Mouse (Mus musculus) kidney, embryonic 14.5 days (tissue): ENCODE measurements around the gene Tmigd1. TPM values are rescaled to one million over a fixed set of nuclear protein-coding genes. Genes with fewer than 3 reads are reported as not detected.

ENCODE experiments used
- ATAC-seq: fragments of 200-750 bp; cut with Nextera tagmentation; 2 replicates; pipeline ENCODE4 v1.8.0; 2017; ENCODE audit warnings: moderate number of reproducible peaks, mild to moderate bottlenecking, moderate TSS enrichment, moderate library complexity; ENCODE audit not compliant: low FRiP score, low TSS enrichment
- H3K27ac ChIP-seq: fragments of 300-500 bp; sonication (generic); 2 replicates; pipeline ENCODE4 v1.5.1; 2014; ENCODE audit warnings: low read depth, mild to moderate bottlenecking, low read length, moderate library complexity, mixed read lengths
- H3K27me3 ChIP-seq: fragments of 300-500 bp; sonication (generic); 2 replicates; pipeline ENCODE4 v1.6.1; 2014; ENCODE audit warnings: mild to moderate bottlenecking, low read length; ENCODE audit not compliant: control insufficient read depth, insufficient read depth
- H3K36me3 ChIP-seq: fragments of 300-500 bp; sonication (generic); 2 replicates; pipeline ENCODE4 v1.6.1; 2014; ENCODE audit warnings: low read length, mixed read lengths; ENCODE audit not compliant: control insufficient read depth, insufficient read depth
- H3K4me1 ChIP-seq: fragments of 300-500 bp; sonication (generic); 2 replicates; pipeline ENCODE4 v1.6.1; 2014; ENCODE audit warnings: low read length, mixed read lengths; ENCODE audit not compliant: control insufficient read depth, insufficient read depth
- H3K4me2 ChIP-seq: fragments of 300-500 bp; sonication (generic); replicated peaks from 2 replicates; pipeline ENCODE4 v1.6.1; 2014; ENCODE audit warnings: low read depth, mild to moderate bottlenecking, low read length
- H3K4me3 ChIP-seq: fragments of 300-500 bp; sonication (generic); 2 replicates; pipeline ENCODE4 v1.5.1; 2014; ENCODE audit warnings: mild to moderate bottlenecking, low read length
- H3K9ac ChIP-seq: fragments of 300-500 bp; sonication (generic); 2 replicates; pipeline ENCODE4 v1.6.1; 2014; ENCODE audit warnings: low read depth, mild to moderate bottlenecking, low read length, moderate library complexity
- H3K9me3 ChIP-seq: fragments of 300-500 bp; sonication (generic); 2 replicates; pipeline ENCODE4 v1.6.1; 2016; ENCODE audit warnings: low read length; ENCODE audit not compliant: control insufficient read depth
- WGBS: fragments of 180-500 bp; shearing (Covaris S2); extraction: QIAGEN DNeasy Blood & Tissue Kit; methylation state at CpG from one replicate; pipeline ENCODE4 v1.1.7; 2014; 5-methylcytosine and 5-hydroxymethylcytosine counted together
- polyA plus RNA-seq: library from polyadenylated mRNA; unstranded; fragments of >200 nt; fragmentation: Nextera tagmentation; extraction: Ambion mirVana; gene quantifications from 2 replicates; pipeline ENCODE4 v1.2.1, GENCODE M21; 2014

The Tmigd1 gene
- polyA plus RNA-seq, 1 experiment from 2014 or later: 0.89 TPM

DNA sequence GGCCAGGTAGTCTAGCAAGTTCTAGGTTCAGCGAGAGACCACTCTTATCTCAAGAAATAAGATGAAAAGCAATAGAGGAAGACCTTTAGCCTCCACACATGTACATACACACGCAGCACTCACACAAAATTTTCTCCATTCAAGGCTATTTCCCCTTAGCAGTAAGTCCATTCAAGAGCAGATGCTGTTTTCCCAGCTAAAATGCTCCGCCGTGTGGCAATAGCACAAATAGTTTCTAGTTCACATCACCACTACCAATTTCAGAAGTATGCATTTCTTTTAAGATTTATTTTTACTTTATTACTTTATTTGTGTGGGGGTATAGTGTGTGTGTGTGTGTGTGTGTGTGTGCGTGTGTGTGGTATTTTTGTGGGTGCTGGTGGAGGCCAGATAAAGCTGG is 34.6 kb downstream of the Tmigd1 start:
- Histone ChIP-seq H3K36me3 (no peaks in the 10 kb centered on the region), H3K27me3 (no peaks in the 10 kb centered on the region), H3K27ac (no peak overlapping the region), H3K9ac (no peak overlapping the region), H3K4me3 (no peak overlapping the region), H3K4me1 (no peaks in the 10 kb centered on the region), H3K9me3 (no peaks in the 10 kb centered on the region), H3K4me2 (no peak overlapping the region)
- no peak for ATAC-seq
- WGBS: 74% methylated on average over 5 of the region's 5 CpGs

DNA sequence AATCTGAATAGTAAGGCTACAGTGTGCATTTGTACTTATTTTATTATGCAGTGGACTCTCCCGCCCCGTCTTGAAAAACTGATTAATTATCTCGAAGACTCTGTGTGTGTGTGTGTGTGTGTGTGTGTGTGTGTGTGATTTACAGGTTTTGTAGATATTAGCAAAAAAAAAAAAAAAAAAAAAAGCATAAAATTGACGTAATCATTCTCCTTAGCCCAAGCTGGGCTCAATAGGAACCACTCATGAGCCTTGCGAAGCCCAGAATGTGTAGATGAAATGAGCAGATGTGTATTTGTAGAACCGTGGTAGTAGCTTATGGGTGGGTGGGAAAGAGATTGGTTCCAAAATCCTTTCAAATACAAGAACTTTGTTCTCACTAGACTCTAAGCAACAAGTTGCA is 42.9 kb downstream of the Tmigd1 start:
- Histone ChIP-seq H3K36me3 (peaks cover 7% of the 10 kb centered on the region; the same call in 1 of the 2 replicates), H3K9ac (peak overlapping the region; percentile 85), H3K4me2 (peak overlapping the region; percentile 80), H3K27me3 (no peaks in the 10 kb centered on the region), H3K27ac (peak overlapping the region; percentile 85), H3K9me3 (no peaks in the 10 kb centered on the region), H3K4me1 (peaks cover 13% of the 10 kb centered on the region), H3K4me3 (peak overlapping the region; percentile 80)
- ATAC-seq: no peak
- 67% methylated on average over 6 of the region's 6 CpGs for WGBS

GRCm38 (mm10) chr11:76945386-76946202 is 43.6 kb downstream of the Tmigd1 start:
- Histone ChIP-seq H3K9ac (peak overlapping the region; percentile 85), H3K4me2 (peak overlapping the region; percentile 80), H3K27ac (peak overlapping the region; percentile 85), H3K36me3 (peaks cover 12% of the 10 kb centered on the region; the same call in 1 of the 2 replicates), H3K4me3 (peak overlapping the region; percentile 80), H3K27me3 (no peaks in the 10 kb centered on the region), H3K9me3 (no peaks in the 10 kb centered on the region), H3K4me1 (peaks cover 13% of the 10 kb centered on the region)
- peak; percentile 96 for ATAC-seq
- under 1% methylated on average over 57 of the region's 58 CpGs for WGBS

GRCm38 (mm10) chr11:76946203-76946585 is 44.2 kb downstream of the Tmigd1 start:
- peak overlapping the region; percentile 80 for H3K4me3 ChIP-seq
- no peaks in the 10 kb centered on the region for H3K27me3 ChIP-seq
- H3K36me3 ChIP-seq: peaks cover 18% of the 10 kb centered on the region
- ATAC-seq: peak; percentile 24; the same call in 1 of the 2 replicates
- peak overlapping the region; percentile 85 for H3K9ac ChIP-seq
- 1% methylated on average over 8 of the region's 8 CpGs for WGBS
- no peaks in the 10 kb centered on the region for H3K9me3 ChIP-seq
- peak overlapping the region; percentile 80 for H3K4me2 ChIP-seq
- peaks cover 13% of the 10 kb centered on the region for H3K4me1 ChIP-seq
- peak overlapping the region; percentile 53; the same call in 1 of the 2 replicates for H3K27ac ChIP-seq

- Histone ChIP-seq H3K9me3 (no peaks in the 10 kb centered on the region), H3K9ac (no peak overlapping the region), H3K4me2 (no peak overlapping the region), H3K27me3 (no peaks in the 10 kb centered on the region), H3K36me3 (peaks cover 86% of the 10 kb centered on the region), H3K4me1 (no peaks in the 10 kb centered on the region), H3K27ac (no peak overlapping the region), H3K4me3 (no peak overlapping the region)
- ATAC-seq: no peak
- 77% methylated on average over 2 of the region's 2 CpGs for WGBS
These were observed 51.6 kb downstream of the Tmigd1 start for GRCm38 (mm10) chr11:76953536-76953935.

- Histone ChIP-seq H3K36me3 (peaks cover 88% of the 10 kb centered on the region), H3K9ac (no peak overlapping the region), H3K4me1 (no peaks in the 10 kb centered on the region), H3K4me2 (no peak overlapping the region), H3K27ac (no peak overlapping the region), H3K9me3 (no peaks in the 10 kb centered on the region), H3K4me3 (no peak overlapping the region), H3K27me3 (no peaks in the 10 kb centered on the region)
- WGBS: 96% methylated on average over 3 of the region's 3 CpGs
- ATAC-seq: no peak
These were observed 63.7 kb downstream of the Tmigd1 start for GRCm38 (mm10) chr11:76965703-76966102.

Other genes with a start within 250 kb of the Tmigd1 start
- gene Bhlha9, start 229.7 kb upstream of the Tmigd1 start, polyA plus RNA-seq: 0.49 TPM in 1 of 2 replicates, not detected in the other
- gene Trarg1, start 222.4 kb upstream of the Tmigd1 start, polyA plus RNA-seq: 0.81 and 0.89 TPM in 2 replicates
- 24.1 and 37.3 TPM in 2 replicates for gene Gosr1, start 138.6 kb upstream of the Tmigd1 start, polyA plus RNA-seq
- gene Cpd, start 55.1 kb upstream of the Tmigd1 start, polyA plus RNA-seq: 22.1 and 35.0 TPM in 2 replicates
- gene Blmh, start 22.6 kb downstream of the Tmigd1 start, polyA plus RNA-seq: 136 and 160 TPM in 2 replicates
- gene Slc6a4, start 96.4 kb downstream of the Tmigd1 start, polyA plus RNA-seq: 1.1 and 2.2 TPM in 2 replicates
- 78.5 and 88.1 TPM in 2 replicates for gene Nsrp1, start 176.3 kb downstream of the Tmigd1 start, polyA plus RNA-seq